Mouse (Mus musculus) forebrain, embryonic 12.5 days (tissue): ENCODE results near the gene Ssna1. TPM values are rescaled to one million over a fixed set of nuclear protein-coding genes. Genes with fewer than 3 reads are reported as not detected.
A peak's percentile ranks its signal among the peaks of the same experiment; 100 is the strongest.

ENCODE experiments used
- ATAC-seq: fragments of 200-750 bp; cut with Nextera tagmentation; 2 replicates; pipeline ENCODE4 v1.8.0; 2017; ENCODE audit warnings: moderate TSS enrichment; ENCODE audit not compliant: low FRiP score
- H3K27ac ChIP-seq: fragments of 300-500 bp; sonication (generic); 2 replicates; pipeline ENCODE4 v1.5.1; 2016; ENCODE audit warnings: mild to moderate bottlenecking
- H3K27me3 ChIP-seq: fragments of 300-500 bp; sonication (generic); 2 replicates; pipeline ENCODE4 v1.6.1; 2016; ENCODE audit warnings: mild to moderate bottlenecking
- H3K36me3 ChIP-seq: fragments of 300-500 bp; sonication (generic); replicated peaks from 2 replicates; pipeline ENCODE4 v1.6.1; 2016; ENCODE audit warnings: mild to moderate bottlenecking
- H3K4me1 ChIP-seq: fragments of 300-500 bp; sonication (generic); 2 replicates; pipeline ENCODE4 v1.6.1; 2016
- H3K4me2 ChIP-seq: fragments of 300-500 bp; sonication (generic); 2 replicates; pipeline ENCODE4 v1.6.1; 2016; ENCODE audit warnings: mild to moderate bottlenecking, moderate library complexity
- H3K4me3 ChIP-seq: fragments of 300-500 bp; sonication (generic); replicated peaks from 2 replicates; pipeline ENCODE4 v1.5.1; 2016; ENCODE audit warnings: mild to moderate bottlenecking
- H3K9ac ChIP-seq: fragments of 300-500 bp; sonication (generic); 2 replicates; pipeline ENCODE4 v1.6.1; 2016; ENCODE audit warnings: mild to moderate bottlenecking
- H3K9me3 ChIP-seq: fragments of 300-500 bp; sonication (generic); 2 replicates; pipeline ENCODE4 v1.6.1; 2016
- WGBS: fragments of 180-500 bp; shearing (Covaris S2); methylation state at CpG from one replicate; pipeline ENCODE4 v1.1.7; 2016; 5-methylcytosine and 5-hydroxymethylcytosine counted together
- polyA plus RNA-seq: library from polyadenylated mRNA; unstranded; fragments of >200 nt; fragmentation: Nextera tagmentation; extraction: Ambion mirVana; gene quantifications from 2 replicates; pipeline ENCODE4 v1.2.1, GENCODE M21; 2016

The Ssna1 gene
- polyA plus RNA-seq, 1 experiment from 2014 or later = 224 TPM

GRCm38 (mm10) chr2:25246183-25247072, 25.8 kb downstream of the Ssna1 start, which contains the start of gene AL732309.1:
TSS of gene AL732309.1 (minus strand) at chr2:25246863.
- H3K36me3 ChIP-seq = peaks cover 59% of the 10 kb centered on the region
- peaks cover 11% of the 10 kb centered on the region for H3K27me3 ChIP-seq
- H3K4me3 ChIP-seq = no peak within 1 kb of the TSS
- H3K4me2 ChIP-seq = no peak within 1 kb of the TSS
- ATAC-seq = no peak
- H3K9me3 ChIP-seq = no peaks in the 10 kb centered on the region
- H3K9ac ChIP-seq = no peak within 1 kb of the TSS
- H3K4me1 ChIP-seq = peaks cover 18% of the 10 kb centered on the region
- WGBS = 90% methylated on average over 10 of the region's 10 CpGs
- no peak within 1 kb of the TSS for H3K27ac ChIP-seq

- H3K36me3 ChIP-seq = peaks cover 37% of the 10 kb centered on the region
- 89% methylated on average over 4 of the region's 4 CpGs for WGBS
- ATAC-seq = no peak
These were observed 28.1 kb downstream of the Ssna1 start for GRCm38 (mm10) chr2:25244144-25244543.

GRCm38 (mm10) chr2:25243342-25243741, 28.9 kb downstream of the Ssna1 start:
- H3K9me3 ChIP-seq = no peaks in the 10 kb centered on the region
- no peak overlapping the region for H3K4me3 ChIP-seq
- no peak for ATAC-seq

More at GRCm38 (mm10) chr2:25244144-25244543, 28.1 kb downstream of the Ssna1 start:
- Histone ChIP-seq H3K4me1 (peaks cover 31% of the 10 kb centered on the region), H3K27me3 (peaks cover 21% of the 10 kb centered on the region), H3K4me2 (no peak overlapping the region), H3K4me3 (no peak overlapping the region), H3K27ac (no peak overlapping the region), H3K9ac (no peak overlapping the region), H3K9me3 (no peaks in the 10 kb centered on the region)

DNA sequence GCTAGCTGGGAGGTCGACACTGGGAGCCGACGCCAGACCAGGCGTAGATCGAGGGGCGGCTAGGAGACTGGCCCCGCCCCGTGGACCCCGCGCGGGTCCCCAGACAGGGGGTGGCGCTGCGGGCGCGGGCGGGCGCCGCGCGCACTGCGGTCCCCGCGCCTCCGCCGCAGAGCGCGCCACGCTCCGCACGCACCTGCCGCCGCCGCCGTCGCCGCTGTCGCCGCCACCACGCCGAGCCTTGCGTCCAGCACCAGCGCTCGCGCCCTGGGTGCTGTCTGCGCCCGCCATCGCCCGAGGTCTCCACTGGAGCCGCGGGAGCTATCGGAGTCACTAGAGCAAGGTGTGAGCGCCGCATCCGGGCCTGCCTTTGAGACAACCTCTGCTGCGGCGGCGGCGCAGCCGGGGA, 30.1 kb downstream of the Ssna1 start, which contains the start of the genes Rnf208 and Cysrt1:
Gene Rnf208 (plus strand): TSS at position 155 of the 406 bp plus-strand sequence.
Gene Cysrt1 (minus strand): TSS at position 352 of the 406 bp plus-strand sequence.
- H3K9me3 ChIP-seq = no peaks in the 10 kb centered on the region
- peak; percentile 60 for ATAC-seq
- under 1% methylated on average over 32 of the region's 59 CpGs for WGBS

More at GRCm38 (mm10) chr2:25243342-25243741, 28.9 kb downstream of the Ssna1 start:
- Histone ChIP-seq H3K27me3 (peaks cover 26% of the 10 kb centered on the region), H3K27ac (no peak overlapping the region), H3K4me2 (peak overlapping the region; percentile 97), H3K4me1 (peaks cover 31% of the 10 kb centered on the region), H3K36me3 (peaks cover 29% of the 10 kb centered on the region), H3K9ac (peak overlapping the region; percentile 77; the same call in 1 of the 2 replicates)
- 82% methylated on average over 8 of the region's 8 CpGs for WGBS

DNA sequence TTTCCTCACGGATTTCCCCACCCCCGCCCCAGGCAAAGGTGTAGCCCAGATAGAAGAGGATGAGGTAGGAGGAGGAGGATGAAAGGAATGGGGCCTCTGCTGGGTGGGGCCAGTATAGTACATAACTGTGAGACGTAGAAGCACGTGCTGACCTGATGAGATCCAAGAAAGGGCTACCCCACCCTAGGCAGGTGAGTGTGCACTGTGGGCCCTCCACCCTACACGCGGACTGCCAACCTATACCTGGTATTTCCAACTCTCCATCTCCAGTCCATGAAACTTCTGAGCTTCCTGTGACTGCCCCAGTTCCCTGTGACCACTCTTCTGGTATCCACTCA, 30.8 kb downstream of the Ssna1 start:
- H3K27ac ChIP-seq = 0 out of 2 replicates have a peak overlapping the region, but pooled peaks have one; percentile 61
- peaks cover 34% of the 10 kb centered on the region for H3K27me3 ChIP-seq

More for the DNA sequence above, 30.1 kb downstream of the Ssna1 start, which contains the start of the genes Rnf208 and Cysrt1:
- Histone ChIP-seq H3K9ac (peak within 1 kb of the TSS; percentile 77), H3K27me3 (peaks cover 32% of the 10 kb centered on the region), H3K36me3 (peaks cover 16% of the 10 kb centered on the region; the same call in 1 of the 2 replicates), H3K4me1 (peaks cover 31% of the 10 kb centered on the region), H3K4me3 (peak within 1 kb of the TSS; percentile 64), H3K4me2 (peak within 1 kb of the TSS; percentile 97), H3K27ac (0 out of 2 replicates have a peak within 1 kb of the TSS, but pooled peaks have one; percentile 61)

DNA sequence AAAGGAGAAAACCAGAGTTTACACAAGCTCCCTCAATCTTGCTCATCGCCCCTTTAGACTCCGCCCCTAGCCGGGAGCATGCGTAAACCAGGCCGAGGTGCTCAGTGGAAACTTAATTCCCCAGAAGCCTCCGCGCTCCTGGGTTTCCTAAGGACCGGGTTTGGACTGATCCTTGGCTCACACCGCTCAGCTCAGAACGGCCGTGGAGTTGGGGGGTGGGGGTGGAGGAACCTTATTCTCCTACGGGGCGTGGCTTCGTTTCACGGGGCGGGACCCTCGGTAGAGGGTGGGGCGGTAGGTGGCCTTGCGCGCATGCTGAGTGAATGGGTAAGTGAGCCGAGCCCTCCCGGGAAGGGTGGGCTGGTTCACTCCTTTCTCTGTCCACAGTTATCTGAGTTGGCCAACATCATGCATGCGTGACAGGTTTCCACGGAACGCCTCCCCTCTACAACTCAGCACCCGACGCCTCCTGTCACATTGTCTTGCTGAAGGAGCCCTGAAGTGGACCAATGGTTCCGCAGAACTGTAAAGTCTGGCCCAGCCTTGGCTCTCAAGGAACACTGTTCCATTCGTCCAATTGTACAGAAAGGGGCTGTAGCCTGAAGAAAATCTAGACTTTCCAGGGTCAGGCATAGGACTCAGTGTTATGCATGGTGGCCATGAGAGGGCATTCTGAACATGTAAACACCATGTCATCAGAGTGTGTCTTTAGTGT, 31.4 kb downstream of the Ssna1 start:
- Histone ChIP-seq H3K4me2 (peak overlapping the region; percentile 97), H3K27me3 (peaks cover 40% of the 10 kb centered on the region), H3K9ac (peak overlapping the region; percentile 49), H3K4me3 (peak overlapping the region; percentile 64), H3K4me1 (peaks cover 31% of the 10 kb centered on the region), H3K9me3 (no peaks in the 10 kb centered on the region), H3K27ac (peak overlapping the region; percentile 61; the same call in 1 of the 2 replicates), H3K36me3 (peaks cover 9% of the 10 kb centered on the region; the same call in 1 of the 2 replicates)
- 1% methylated on average over 29 of the region's 29 CpGs for WGBS
- ATAC-seq = peak; percentile 80

More for the DNA sequence above, 30.8 kb downstream of the Ssna1 start:
- peaks cover 31% of the 10 kb centered on the region for H3K4me1 ChIP-seq
- peak overlapping the region; percentile 64 for H3K4me3 ChIP-seq
- no peaks in the 10 kb centered on the region for H3K9me3 ChIP-seq
- H3K4me2 ChIP-seq = peak overlapping the region; percentile 97
- ATAC-seq = peak; percentile 25
- peaks cover 13% of the 10 kb centered on the region; the same call in 1 of the 2 replicates for H3K36me3 ChIP-seq
- WGBS = 24% methylated on average over 6 of the region's 6 CpGs
- peak overlapping the region; percentile 77 for H3K9ac ChIP-seq

- H3K27ac ChIP-seq = 0 out of 2 replicates have a peak overlapping the region, but pooled peaks have one; percentile 61
- peak overlapping the region; percentile 97 for H3K4me2 ChIP-seq
- peak overlapping the region; percentile 64 for H3K4me3 ChIP-seq
- H3K27me3 ChIP-seq = peaks cover 45% of the 10 kb centered on the region
- peak; percentile 11 for ATAC-seq
- no peak overlapping the region for H3K9ac ChIP-seq
- H3K4me1 ChIP-seq = peaks cover 31% of the 10 kb centered on the region
- H3K9me3 ChIP-seq = no peaks in the 10 kb centered on the region
- 46% methylated on average over 8 of the region's 8 CpGs for WGBS
- 0 out of 2 replicates have a peak, but pooled peaks cover 3% of the 10 kb centered on the region for H3K36me3 ChIP-seq
These were observed 31.9 kb downstream of the Ssna1 start for GRCm38 (mm10) chr2:25240310-25240709.

GRCm38 (mm10) chr2:25239766-25240165, 32.5 kb downstream of the Ssna1 start:
- Histone ChIP-seq H3K9me3 (no peaks in the 10 kb centered on the region), H3K4me1 (peaks cover 31% of the 10 kb centered on the region), H3K27ac (no peak overlapping the region), H3K4me3 (no peak overlapping the region), H3K27me3 (peaks cover 51% of the 10 kb centered on the region), H3K36me3 (0 out of 2 replicates have a peak, but pooled peaks cover 3% of the 10 kb centered on the region), H3K4me2 (no peak overlapping the region), H3K9ac (no peak overlapping the region)
- 88% methylated on average over 3 of the region's 3 CpGs for WGBS
- ATAC-seq = no peak

DNA sequence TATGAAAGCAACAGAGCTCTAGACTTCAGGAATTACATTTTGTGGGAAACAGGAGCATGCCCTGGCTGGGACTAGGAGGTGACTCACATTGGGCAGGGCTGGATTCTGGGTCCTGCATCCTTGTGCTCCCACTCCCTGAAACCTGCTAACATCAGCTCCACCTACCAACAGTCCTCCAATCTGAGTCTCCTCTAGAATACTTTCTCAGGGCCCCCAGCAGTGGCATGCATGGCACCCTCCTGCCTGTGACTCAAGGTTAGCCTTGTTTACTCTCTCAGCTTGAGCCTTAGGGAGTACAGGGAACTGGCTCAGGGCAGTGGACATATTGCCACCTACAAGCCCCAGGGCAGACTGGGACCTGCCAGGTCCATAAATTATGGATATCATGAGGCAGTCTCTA, 34.1 kb downstream of the Ssna1 start:
- no peak overlapping the region for H3K4me3 ChIP-seq
- no peak for ATAC-seq
- H3K9me3 ChIP-seq = no peaks in the 10 kb centered on the region
- no peak overlapping the region for H3K27ac ChIP-seq
- no peak overlapping the region for H3K4me2 ChIP-seq
- peaks cover 48% of the 10 kb centered on the region for H3K27me3 ChIP-seq
- peaks cover 26% of the 10 kb centered on the region for H3K4me1 ChIP-seq
- no peaks in the 10 kb centered on the region for H3K36me3 ChIP-seq
- H3K9ac ChIP-seq = no peak overlapping the region

DNA sequence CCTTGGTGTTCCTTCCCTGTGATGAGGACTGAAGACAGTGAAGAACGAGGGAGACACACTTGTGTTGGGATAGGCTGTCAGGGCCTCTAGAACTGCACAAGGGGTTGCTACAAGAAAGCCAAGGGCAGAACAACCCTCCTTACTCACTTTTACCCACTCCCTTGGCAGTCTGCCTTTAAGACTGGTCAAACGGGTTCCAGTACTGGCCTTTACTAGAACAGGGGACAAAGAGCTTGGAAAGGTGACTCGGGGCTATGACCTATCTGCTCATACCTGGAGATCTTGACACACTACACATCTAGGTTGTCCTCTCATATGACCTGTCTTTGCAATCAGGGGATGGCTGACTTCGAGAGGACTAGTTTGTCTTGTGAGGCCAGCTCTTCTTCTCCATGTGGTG, 34.7 kb downstream of the Ssna1 start:
- Histone ChIP-seq H3K4me2 (no peak overlapping the region), H3K36me3 (no peaks in the 10 kb centered on the region), H3K9me3 (no peaks in the 10 kb centered on the region), H3K4me3 (no peak overlapping the region), H3K27ac (no peak overlapping the region), H3K9ac (no peak overlapping the region), H3K4me1 (peaks cover 21% of the 10 kb centered on the region), H3K27me3 (peaks cover 48% of the 10 kb centered on the region)
- 80% methylated on average over 4 of the region's 4 CpGs for WGBS
- no peak for ATAC-seq

- H3K4me1 ChIP-seq = peaks cover 15% of the 10 kb centered on the region
- no peak within 1 kb of the TSS for H3K4me2 ChIP-seq
- H3K4me3 ChIP-seq = no peak within 1 kb of the TSS
- no peak within 1 kb of the TSS for H3K9ac ChIP-seq
- peaks cover 55% of the 10 kb centered on the region for H3K27me3 ChIP-seq
- ATAC-seq = no peak
- 42% methylated on average over 8 of the region's 8 CpGs for WGBS
- H3K36me3 ChIP-seq = no peaks in the 10 kb centered on the region
- H3K9me3 ChIP-seq = no peaks in the 10 kb centered on the region
- H3K27ac ChIP-seq = no peak within 1 kb of the TSS
These were observed 35.6 kb downstream of the Ssna1 start, which contains the start of gene Rnf224 for GRCm38 (mm10) chr2:25236614-25237013. TSS of gene Rnf224 (minus strand) at chr2:25236787.
